Mouse (Mus musculus) limb, embryonic 15.5 days (tissue): ENCODE measurements around the gene Dlk1. TPM values are rescaled to one million over a fixed set of nuclear protein-coding genes. Genes with fewer than 3 reads are reported as not detected.
A peak's percentile ranks its signal among the peaks of the same experiment; 100 is the strongest.

Experiments
- ATAC-seq: fragments of 200-750 bp; cut with Nextera tagmentation; 2 replicates; pipeline ENCODE4 v1.8.0; 2017; ENCODE audit warnings: low read depth, moderate TSS enrichment; ENCODE audit not compliant: insufficient number of reproducible peaks, low FRiP score, low TSS enrichment
- H3K27ac ChIP-seq: fragments of 300-500 bp; sonication (generic); 2 replicates; pipeline ENCODE4 v1.5.1; 2015; ENCODE audit warnings: moderate library complexity, mild to moderate bottlenecking, inconsistent platforms
- H3K27me3 ChIP-seq: fragments of 300-500 bp; sonication (generic); 2 replicates; pipeline ENCODE4 v1.6.1; 2015; ENCODE audit warnings: inconsistent platforms
- H3K36me3 ChIP-seq: fragments of 300-500 bp; sonication (generic); 2 replicates; pipeline ENCODE4 v1.6.1; 2015; ENCODE audit warnings: inconsistent platforms
- H3K4me1 ChIP-seq: fragments of 300-500 bp; sonication (generic); 2 replicates; pipeline ENCODE4 v1.6.1; 2015; ENCODE audit warnings: inconsistent platforms
- H3K4me2 ChIP-seq: fragments of 300-500 bp; sonication (generic); 2 replicates; pipeline ENCODE4 v1.6.1; 2015; ENCODE audit warnings: mild to moderate bottlenecking, inconsistent platforms
- H3K4me3 ChIP-seq: fragments of 300-500 bp; sonication (generic); 2 replicates; pipeline ENCODE4 v1.5.1; 2015; ENCODE audit warnings: mild to moderate bottlenecking, inconsistent platforms
- H3K9ac ChIP-seq: fragments of 300-500 bp; sonication (generic); 2 replicates; pipeline ENCODE4 v1.6.1; 2015; ENCODE audit warnings: inconsistent platforms
- H3K9me3 ChIP-seq: fragments of 300-500 bp; sonication (generic); 2 replicates; pipeline ENCODE4 v1.6.1; 2016; ENCODE audit warnings: inconsistent platforms
- whole genome bisulfite sequencing: fragments of 180-500 bp; shearing (Covaris S2); methylation state at CpG from one replicate; pipeline ENCODE4 v1.1.7; 2015; 5-methylcytosine and 5-hydroxymethylcytosine counted together
- polyA plus RNA-seq: library from polyadenylated mRNA; unstranded; fragments of >200 nt; fragmentation: Nextera tagmentation; extraction: Ambion mirVana; gene quantifications from 2 replicates; pipeline ENCODE4 v1.2.1, GENCODE M21; 2015

The Dlk1 gene
- polyA plus RNA-seq, 1 experiment from 2014 or later = 599 TPM

DNA sequence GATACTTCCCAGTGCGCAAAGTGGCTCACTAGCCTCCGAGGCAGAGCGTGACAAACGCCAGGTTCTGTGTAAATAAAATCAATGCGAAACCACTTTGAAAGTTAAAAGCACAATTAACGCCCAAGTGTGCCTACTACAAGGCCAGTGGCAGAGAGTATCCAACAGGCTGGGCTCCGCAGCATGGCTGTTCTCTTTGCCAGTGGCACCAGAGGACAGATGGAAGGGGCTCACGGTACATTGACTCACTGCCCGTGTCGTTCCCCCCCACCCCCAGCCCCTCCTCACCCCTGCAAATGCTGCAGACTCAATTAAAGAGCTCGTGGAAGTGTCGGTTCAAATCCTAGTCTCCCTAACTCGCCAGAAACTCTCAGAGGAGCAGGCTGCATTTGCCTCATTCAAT, 10.5 kb upstream of the Dlk1 start:
- 54% methylated on average over 13 of the region's 13 CpGs for WGBS
- Histone ChIP-seq H3K4me1 (peaks cover 81% of the 10 kb centered on the region), H3K9ac (no peak overlapping the region), H3K4me2 (no peak overlapping the region), H3K27me3 (peaks cover 3% of the 10 kb centered on the region; the same call in 1 of the 2 replicates), H3K27ac (peak overlapping the region; percentile 35; the same call in 1 of the 2 replicates), H3K9me3 (no peaks in the 10 kb centered on the region), H3K36me3 (no peaks in the 10 kb centered on the region), H3K4me3 (no peak overlapping the region)
- no peak for ATAC-seq

DNA sequence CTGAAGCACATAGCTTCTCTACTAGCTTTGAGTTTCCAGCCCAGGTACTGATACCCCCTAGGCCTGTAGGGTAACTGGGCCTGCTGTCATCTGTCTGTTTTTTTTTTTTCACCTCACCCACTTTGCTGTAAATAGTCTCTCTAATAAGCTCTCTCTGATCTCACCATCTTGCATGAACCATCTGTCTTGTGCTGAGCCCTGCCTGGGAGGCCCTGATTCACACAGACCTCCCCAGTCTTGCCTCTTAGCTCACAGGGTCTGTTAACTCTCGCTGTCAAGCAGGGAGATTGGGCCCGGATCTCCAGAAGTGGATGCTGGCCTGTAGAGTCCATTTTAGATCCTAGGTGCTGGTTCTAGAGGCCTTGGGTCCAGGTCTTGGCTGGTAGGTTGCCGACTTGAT, 9.3 kb upstream of the Dlk1 start:
- Histone ChIP-seq H3K27ac (0 out of 2 replicates have a peak overlapping the region, but pooled peaks have one; percentile 11), H3K4me3 (no peak overlapping the region), H3K4me2 (no peak overlapping the region), H3K9ac (no peak overlapping the region), H3K36me3 (no peaks in the 10 kb centered on the region), H3K4me1 (peaks cover 74% of the 10 kb centered on the region), H3K9me3 (no peaks in the 10 kb centered on the region), H3K27me3 (peaks cover 3% of the 10 kb centered on the region; the same call in 1 of the 2 replicates)
- no peak for ATAC-seq
- 56% methylated on average over 3 of the region's 3 CpGs for WGBS

DNA sequence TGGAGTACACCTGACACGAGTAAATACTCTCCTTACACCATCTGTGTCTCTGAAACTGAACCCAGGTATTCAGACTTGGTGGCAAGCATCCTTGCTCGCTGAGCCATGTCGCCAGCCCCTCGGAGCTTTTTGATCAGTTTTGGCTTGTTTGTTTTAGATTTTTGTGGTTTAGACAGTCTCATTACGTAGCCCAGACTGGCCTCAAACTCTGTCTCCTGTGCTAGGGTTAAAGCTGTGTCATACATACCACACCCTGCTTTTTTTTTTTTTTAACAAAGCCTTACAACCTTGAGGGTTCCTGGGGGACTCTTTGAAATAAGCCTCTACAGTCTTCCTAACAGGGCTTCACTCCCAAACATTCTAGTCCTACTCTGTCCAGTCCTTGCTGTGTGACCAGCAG, 7.6 kb upstream of the Dlk1 start:
- WGBS = 66% methylated on average over 5 of the region's 5 CpGs
- no peaks in the 10 kb centered on the region for H3K9me3 ChIP-seq
- no peak for ATAC-seq
- no peaks in the 10 kb centered on the region for H3K36me3 ChIP-seq
- no peak overlapping the region for H3K9ac ChIP-seq
- H3K27ac ChIP-seq = no peak overlapping the region
- H3K4me1 ChIP-seq = peaks cover 74% of the 10 kb centered on the region
- no peak overlapping the region for H3K4me3 ChIP-seq
- H3K4me2 ChIP-seq = no peak overlapping the region
- peaks cover 3% of the 10 kb centered on the region; the same call in 1 of the 2 replicates for H3K27me3 ChIP-seq

DNA sequence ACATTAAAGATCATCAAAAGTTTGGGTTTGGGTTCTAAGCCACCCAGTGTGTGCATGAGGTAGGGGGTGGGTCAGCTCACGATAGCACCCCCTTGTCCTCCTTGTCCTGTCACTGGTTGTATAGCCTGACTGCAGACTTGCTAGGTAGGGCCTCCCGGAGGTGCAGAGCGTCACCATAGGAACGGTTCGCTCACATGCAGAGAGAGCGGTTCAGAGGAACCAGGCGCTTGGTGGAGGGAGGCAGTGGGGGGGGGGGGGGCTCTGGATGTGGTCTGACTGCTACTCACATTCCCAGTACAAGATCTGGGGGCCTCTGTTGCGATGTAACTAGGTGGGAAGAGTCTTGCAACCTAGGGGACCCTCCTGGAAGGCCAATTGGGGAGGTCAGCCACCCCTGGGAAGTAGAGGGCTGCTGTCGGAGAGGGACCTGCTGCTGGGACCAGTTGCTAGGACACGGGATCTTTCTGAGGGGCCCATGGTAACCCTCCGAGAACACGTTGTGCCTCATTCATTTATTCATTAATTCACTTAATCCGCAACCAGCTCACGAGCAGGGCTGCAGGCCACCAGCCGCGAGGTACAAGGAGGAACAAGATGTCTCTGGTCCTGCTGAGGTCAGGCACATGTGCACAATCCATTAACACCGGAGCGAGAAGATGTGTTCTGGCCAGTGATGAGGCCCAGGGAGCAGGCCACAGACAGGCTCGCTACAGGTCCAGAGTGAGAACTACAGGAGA, 7.0 kb upstream of the Dlk1 start:
- H3K27me3 ChIP-seq = peaks cover 4% of the 10 kb centered on the region; the same call in 1 of the 2 replicates
- no peaks in the 10 kb centered on the region for H3K9me3 ChIP-seq
- H3K9ac ChIP-seq = no peak overlapping the region
- H3K4me1 ChIP-seq = peaks cover 75% of the 10 kb centered on the region
- 0 out of 2 replicates have a peak overlapping the region, but pooled peaks have one; percentile 12 for H3K4me2 ChIP-seq
- no peak overlapping the region for H3K4me3 ChIP-seq
- peak overlapping the region; percentile 62 for H3K27ac ChIP-seq
- 0 out of 2 replicates have a peak, but pooled peaks have one; percentile 17 for ATAC-seq
- no peaks in the 10 kb centered on the region for H3K36me3 ChIP-seq
- 19% methylated on average over 19 of the region's 19 CpGs for WGBS

DNA sequence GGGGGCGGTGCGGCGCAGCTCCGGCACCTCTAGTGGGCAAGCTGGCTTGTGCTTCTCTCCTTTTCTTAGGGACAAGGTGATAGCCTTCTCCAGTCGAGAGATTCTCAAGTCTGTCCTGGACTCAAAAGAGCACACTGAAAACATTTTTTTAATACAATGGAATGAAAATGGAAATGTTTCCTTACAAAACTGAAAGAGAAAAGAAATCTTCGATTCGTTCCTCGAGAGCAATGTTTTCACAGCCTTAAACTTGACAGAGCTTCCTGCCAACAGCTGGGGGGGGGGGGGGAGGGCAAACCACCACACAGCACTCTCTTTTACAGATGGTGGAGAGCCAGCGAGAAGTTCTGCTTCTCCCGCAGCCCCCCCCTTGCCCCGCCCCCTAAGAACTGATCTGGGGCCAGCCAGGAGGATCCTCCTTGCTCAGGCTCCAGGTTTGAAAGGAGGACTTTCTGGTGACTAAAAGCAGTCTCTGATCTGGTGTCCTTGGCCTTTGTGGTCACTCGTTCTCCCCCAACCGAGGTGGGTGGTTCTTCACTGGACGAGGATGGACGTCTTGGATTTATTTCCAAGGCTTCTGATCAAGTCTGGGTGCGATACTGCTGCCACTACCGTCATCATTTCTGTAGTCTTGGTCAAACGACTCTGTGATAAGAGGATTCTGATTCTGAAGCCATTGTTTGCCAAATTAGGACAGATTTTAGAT, 6.2 kb upstream of the Dlk1 start:
- Histone ChIP-seq H3K27me3 (peaks cover 10% of the 10 kb centered on the region; the same call in 1 of the 2 replicates), H3K4me1 (peaks cover 74% of the 10 kb centered on the region), H3K27ac (peak overlapping the region; percentile 62), H3K4me3 (no peak overlapping the region), H3K9me3 (no peaks in the 10 kb centered on the region), H3K36me3 (no peaks in the 10 kb centered on the region), H3K4me2 (0 out of 2 replicates have a peak overlapping the region, but pooled peaks have one; percentile 12), H3K9ac (no peak overlapping the region)
- WGBS = 17% methylated on average over 18 of the region's 18 CpGs
- no peak for ATAC-seq

DNA sequence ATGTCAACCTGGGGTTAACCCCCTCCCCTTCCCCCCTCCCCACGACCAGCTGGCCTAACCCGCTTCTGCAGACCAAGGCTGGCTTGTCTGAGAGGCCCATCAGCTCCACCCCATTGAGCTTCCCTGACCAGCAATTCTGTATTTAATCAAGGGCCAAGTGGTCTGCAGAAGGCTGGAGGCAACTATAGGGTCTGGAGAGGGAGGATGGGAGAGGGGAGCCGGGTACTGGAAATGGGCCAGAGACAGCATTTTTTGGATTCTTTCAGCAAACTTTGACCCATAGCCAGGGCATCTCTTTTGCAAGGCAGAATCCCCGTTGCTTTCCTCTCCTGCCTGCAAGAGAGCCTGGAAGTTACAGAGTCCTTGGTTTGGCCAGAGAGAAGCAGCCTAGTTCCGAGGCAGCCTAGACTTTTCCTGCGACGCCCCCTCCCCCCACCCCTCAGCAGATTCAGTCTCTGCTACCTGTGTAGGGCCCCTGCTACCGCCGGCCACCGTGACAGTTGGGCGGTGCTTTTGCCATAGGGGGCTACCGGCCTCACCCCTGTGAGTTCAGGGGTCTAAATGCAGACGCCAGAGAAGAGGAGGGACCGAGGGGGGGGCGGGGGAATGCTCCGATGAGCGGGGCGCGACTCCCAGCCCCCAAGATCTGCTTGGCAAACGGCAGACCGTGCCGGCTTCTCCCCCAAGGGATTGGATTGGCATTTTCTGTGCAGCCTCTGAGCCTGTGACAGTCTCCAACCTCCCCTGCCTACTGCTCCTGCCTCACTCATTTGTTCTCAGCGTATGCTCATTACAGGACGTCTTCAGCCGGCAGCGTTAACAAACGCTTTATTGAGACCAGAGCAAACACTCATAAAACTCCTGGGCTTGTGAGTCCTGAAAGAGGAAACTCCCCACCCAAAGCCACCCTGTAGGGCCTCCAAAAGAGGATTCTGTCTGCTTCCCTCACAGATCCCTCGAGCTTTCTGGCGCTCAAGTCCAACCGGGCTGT, 2.9 kb upstream of the Dlk1 start:
- WGBS = under 1% methylated on average over 29 of the region's 30 CpGs
- Histone ChIP-seq H3K27me3 (peaks cover 35% of the 10 kb centered on the region), H3K4me1 (peaks cover 69% of the 10 kb centered on the region), H3K36me3 (no peaks in the 10 kb centered on the region), H3K4me2 (peak overlapping the region; percentile 53), H3K9ac (0 out of 2 replicates have a peak overlapping the region, but pooled peaks have one; percentile 18), H3K4me3 (peak overlapping the region; percentile 25), H3K27ac (peak overlapping the region; percentile 73), H3K9me3 (no peaks in the 10 kb centered on the region)
- peak; percentile 52; the same call in 1 of the 2 replicates for ATAC-seq

DNA sequence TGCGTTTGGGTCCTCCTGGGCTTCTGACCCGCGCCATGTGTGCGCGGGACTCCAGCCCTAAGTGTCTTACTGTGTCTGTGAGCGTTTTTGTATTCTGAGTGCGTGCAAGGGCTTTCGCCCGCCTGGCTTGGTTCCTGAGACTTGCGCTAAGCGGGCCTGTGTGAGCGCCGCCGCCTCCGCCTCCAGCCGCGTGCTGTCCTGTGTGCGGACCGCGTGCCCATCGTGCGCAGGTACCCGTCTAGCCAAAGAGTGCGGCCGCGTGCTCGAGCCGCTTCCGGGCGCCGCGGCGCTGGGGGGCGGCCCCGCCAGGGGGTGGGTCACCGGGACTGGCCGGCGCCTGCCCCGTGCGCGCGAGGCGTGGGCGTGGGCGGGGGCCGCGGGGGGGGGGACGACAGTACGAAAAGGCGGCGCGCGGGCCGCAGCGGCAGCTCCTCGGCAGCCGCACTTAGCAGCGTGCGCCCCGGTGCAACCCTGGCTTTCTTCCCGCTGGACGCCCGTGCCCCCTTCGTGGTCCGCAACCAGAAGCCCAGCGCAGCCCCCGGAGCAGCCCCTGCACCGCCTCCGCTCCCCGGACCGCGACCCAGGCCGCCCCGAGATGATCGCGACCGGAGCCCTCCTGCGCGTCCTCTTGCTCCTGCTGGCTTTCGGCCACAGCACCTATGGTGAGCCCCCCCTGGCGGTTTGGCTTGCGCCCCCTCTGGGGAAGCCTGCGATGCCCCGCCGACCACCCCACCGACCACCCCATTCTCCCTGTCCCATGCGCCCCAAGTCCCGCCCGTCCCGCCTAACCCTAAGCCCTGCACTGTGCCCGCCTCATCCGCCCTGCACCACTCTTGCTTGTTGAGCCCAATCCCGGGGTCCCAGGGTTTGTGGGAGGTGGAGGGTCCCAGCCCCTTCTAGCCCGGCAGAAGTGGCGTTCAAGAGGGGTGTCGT, 708 bp downstream of the Dlk1 start:
- Histone ChIP-seq H3K4me1 (peaks cover 82% of the 10 kb centered on the region), H3K9ac (peak overlapping the region; percentile 71), H3K27me3 (peaks cover 51% of the 10 kb centered on the region), H3K9me3 (no peaks in the 10 kb centered on the region), H3K4me3 (peak overlapping the region; percentile 56), H3K36me3 (no peaks in the 10 kb centered on the region), H3K27ac (peak overlapping the region; percentile 72), H3K4me2 (peak overlapping the region; percentile 88)
- WGBS = under 1% methylated on average over 76 of the region's 96 CpGs
- peak; percentile 38 for ATAC-seq

DNA sequence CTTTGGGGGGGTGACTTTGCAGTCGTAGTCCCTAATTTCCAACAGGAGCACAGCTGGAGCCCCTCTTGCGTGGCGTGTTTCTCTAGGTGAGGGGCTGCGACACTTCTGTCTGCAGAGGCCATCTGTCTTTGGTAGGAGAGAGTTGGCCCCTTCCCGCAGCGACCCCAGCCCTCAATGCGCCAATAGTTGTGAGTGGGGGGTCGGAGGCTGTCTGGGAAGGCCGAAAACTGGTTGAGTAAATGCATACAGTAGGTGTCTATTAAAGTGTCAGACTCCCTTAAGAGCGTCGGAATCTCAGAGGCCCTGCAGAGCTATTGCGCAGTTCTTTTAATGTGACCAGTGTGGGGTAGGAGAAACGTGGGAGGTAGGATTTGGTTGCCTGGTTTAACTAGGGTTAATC, 1.5 kb downstream of the Dlk1 start:
- ATAC-seq = no peak
- Histone ChIP-seq H3K27ac (peak overlapping the region; percentile 72; the same call in 1 of the 2 replicates), H3K9ac (peak overlapping the region; percentile 71), H3K4me3 (peak overlapping the region; percentile 56), H3K4me2 (peak overlapping the region; percentile 88), H3K27me3 (peaks cover 51% of the 10 kb centered on the region), H3K4me1 (peaks cover 82% of the 10 kb centered on the region), H3K36me3 (no peaks in the 10 kb centered on the region), H3K9me3 (no peaks in the 10 kb centered on the region)
- 18% methylated on average over 13 of the region's 13 CpGs for WGBS

DNA sequence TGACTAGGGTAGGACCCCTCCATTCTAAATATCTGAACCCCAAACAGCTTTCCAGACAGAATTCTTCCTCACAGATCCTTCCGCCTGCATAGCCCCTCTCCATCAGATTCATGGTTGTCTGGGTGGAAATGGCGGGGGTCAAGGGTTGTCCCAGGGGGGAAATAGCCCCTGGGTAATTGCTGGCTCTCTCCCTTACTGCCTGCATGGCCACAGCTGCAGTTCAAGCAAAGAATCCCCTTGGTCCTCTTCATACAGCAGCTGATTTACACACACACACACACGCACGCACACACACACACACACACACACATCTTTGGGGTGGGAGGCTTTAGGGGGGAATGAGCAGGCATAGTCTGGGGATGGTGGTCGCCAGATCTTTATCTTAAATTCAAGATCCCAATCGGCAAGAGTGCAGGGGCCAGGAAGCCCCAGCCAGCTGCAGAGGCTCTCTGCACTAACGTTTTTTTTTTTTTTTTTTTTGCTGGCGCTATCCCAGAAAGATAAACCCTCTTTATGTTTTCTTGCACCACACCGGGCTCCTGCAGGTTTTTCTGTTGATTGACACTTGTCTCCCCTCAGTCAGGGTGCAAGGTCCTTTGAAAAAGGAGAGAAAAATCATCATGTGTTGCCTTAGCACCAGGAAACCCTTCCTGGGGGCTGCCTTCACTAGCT, 4.0 kb downstream of the Dlk1 start:
- H3K4me3 ChIP-seq = 0 out of 2 replicates have a peak overlapping the region, but pooled peaks have one; percentile 56
- peak overlapping the region; percentile 33; the same call in 1 of the 2 replicates for H3K27ac ChIP-seq
- H3K36me3 ChIP-seq = no peaks in the 10 kb centered on the region; the same call in 1 of the 2 replicates
- H3K27me3 ChIP-seq = peaks cover 58% of the 10 kb centered on the region
- H3K9ac ChIP-seq = no peak overlapping the region
- WGBS = 21% methylated on average over 9 of the region's 9 CpGs
- ATAC-seq = no peak
- peak overlapping the region; percentile 88; the same call in 1 of the 2 replicates for H3K4me2 ChIP-seq
- peaks cover 71% of the 10 kb centered on the region for H3K4me1 ChIP-seq
- no peaks in the 10 kb centered on the region for H3K9me3 ChIP-seq

DNA sequence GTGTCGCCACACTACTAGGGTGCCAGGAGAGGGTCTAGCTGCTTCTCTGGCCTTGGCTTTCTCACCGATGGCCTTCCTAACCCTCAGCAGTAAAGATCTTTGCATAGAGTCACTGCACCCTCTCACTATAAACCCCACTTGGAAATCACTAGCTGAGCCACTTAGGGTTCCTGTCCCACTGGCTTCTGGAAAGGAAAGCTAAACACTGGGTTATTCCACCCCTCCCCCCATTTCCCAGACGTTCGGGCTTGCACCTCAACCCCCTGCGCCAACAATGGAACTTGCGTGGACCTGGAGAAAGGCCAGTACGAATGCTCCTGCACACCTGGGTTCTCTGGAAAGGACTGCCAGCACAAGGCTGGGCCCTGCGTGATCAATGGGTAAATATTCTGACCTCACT, 5.2 kb downstream of the Dlk1 start:
- Histone ChIP-seq H3K9ac (no peak overlapping the region), H3K4me1 (peaks cover 61% of the 10 kb centered on the region), H3K27ac (0 out of 2 replicates have a peak overlapping the region, but pooled peaks have one; percentile 47), H3K27me3 (peaks cover 49% of the 10 kb centered on the region), H3K4me2 (no peak overlapping the region), H3K36me3 (no peaks in the 10 kb centered on the region; the same call in 1 of the 2 replicates), H3K9me3 (no peaks in the 10 kb centered on the region), H3K4me3 (no peak overlapping the region)
- no peak for ATAC-seq
- 34% methylated on average over 8 of the region's 8 CpGs for WGBS
